ENCODE assay signal across 21 mouse cellular contexts in genomic region chr11:120382509-120382908, GRCm38 (mm10). TPM values are rescaled to one million over a fixed set of nuclear protein-coding genes. Genes with fewer than 3 reads are reported as not detected.
A peak's percentile ranks its signal among the peaks of the same experiment; 100 is the strongest.
DNase-seq lines count a peak whose midpoint lies in the region; ATAC-seq and TF ChIP-seq lines count a peak whose summit lies in the region.
"Had no signal": no experiment of that assay in that cellular context is flagged by ENCODE, and none has a peak within 500 bp of the region (broad histone marks: within the 10 kb centered on the region; RNA-seq: fewer than 3 reads in every experiment).

No protein-coding gene starts in this region.

- H3K36me3 ChIP-seq in heart, embryonic 14.5 days (ENCODE audit: control insufficient read depth, insufficient read depth, low read length): peaks cover 71% of the 10 kb centered on the region
- peaks cover 35% of the 10 kb centered on the region for H3K36me3 ChIP-seq in liver, embryonic 11.5 days (ENCODE audit: control insufficient read depth, insufficient read depth, low read length)

- no peak for DNase-seq in layer of hippocampus, adult 2 months (ENCODE audit: low spot score in 2 of 2)
- no peak for DNase-seq in layer of hippocampus, adult 9-10 months (ENCODE audit: low spot score)
- peak; percentile 47 to 67 for DNase-seq in frontal cortex, postnatal 36 days (ENCODE audit: low spot score in 2 of 2)
- peak; percentile 16 for DNase-seq in right cerebral cortex, postnatal 14 days
- DNase-seq in liver, embryonic 11.5 days (ENCODE audit: low spot score): no peak
- no peak for DNase-seq in embryo, embryonic 11 days
- DNase-seq: cerebellum, postnatal 14 days; forebrain, postnatal 0 days; kidney, adult 11 months; lung, adult 2 months; thymus, postnatal 4 days had no signal

- ATAC-seq in heart, embryonic 14.5 days (ENCODE audit: insufficient number of reproducible peaks, insufficient read depth, low FRiP score, low read depth): peak; percentile 55
- ATAC-seq in megakaryocyte progenitor cell, adult 5-6 weeks (replicated peaks; ENCODE audit: poor library complexity): no peak
- no peak for ATAC-seq in liver, embryonic 11.5 days (replicated peaks; ENCODE audit: low FRiP score)
- ATAC-seq: forebrain, postnatal 0 days; midbrain, embryonic 13.5 days; Patski had no signal

- 33% methylated on average over 9 of the region's 9 CpGs for WGBS in heart, embryonic 14.5 days
- WGBS in liver, embryonic 11.5 days: 93% methylated on average over 9 of the region's 9 CpGs

- 0 out of 2 replicates have a peak overlapping the region, but pooled peaks have one; percentile 13 for H3K4me2 ChIP-seq in heart, embryonic 14.5 days (ENCODE audit: low read length)
- H3K4me2 ChIP-seq in liver, embryonic 11.5 days: no peak overlapping the region
- H3K4me2 ChIP-seq: hindbrain, embryonic 14.5 days; limb, embryonic 13.5 days; midbrain, embryonic 13.5 days had no signal

- H3K9me3 ChIP-seq in heart, embryonic 14.5 days (ENCODE audit: control insufficient read depth, low read length): no peaks in the 10 kb centered on the region
- no peaks in the 10 kb centered on the region for H3K9me3 ChIP-seq in liver, embryonic 11.5 days (ENCODE audit: control insufficient read depth, low read length)
- H3K9me3 ChIP-seq: limb, embryonic 13.5 days; midbrain, embryonic 13.5 days had no signal

- peak overlapping the region; percentile 59; the same call in 1 of the 2 replicates for H3K27ac ChIP-seq in layer of hippocampus, adult 2 months
- peak overlapping the region; percentile 88 to 95 for H3K27ac ChIP-seq in heart, embryonic 14.5 days (replicated peaks in 1 of 2; ENCODE audit: control insufficient read depth in 1 of 2, insufficient read depth in 1 of 2, low read depth in 2 of 2, low read length in 2 of 2)
- H3K27ac ChIP-seq in liver, embryonic 11.5 days (ENCODE audit: low read depth, low read length): no peak overlapping the region
- H3K27ac ChIP-seq: hindbrain, embryonic 14.5 days; limb, embryonic 13.5 days; macrophage; midbrain, embryonic 13.5 days had no signal

- peaks cover 32 to 60% of the 10 kb centered on the region in 2 experiments for H3K4me1 ChIP-seq in heart, embryonic 14.5 days (ENCODE audit: control insufficient read depth in 2 of 2, insufficient read depth in 2 of 2, low read length in 2 of 2)
- H3K4me1 ChIP-seq in liver, embryonic 11.5 days (replicated peaks; ENCODE audit: control insufficient read depth, insufficient read depth, low read length): peaks cover 9% of the 10 kb centered on the region

- H3K9ac ChIP-seq in heart, embryonic 14.5 days (ENCODE audit: low read length): peak overlapping the region; percentile 62
- H3K9ac ChIP-seq in liver, embryonic 11.5 days (ENCODE audit: low read depth, low read length): no peak overlapping the region
- H3K9ac ChIP-seq: forebrain, postnatal 0 days; hindbrain, embryonic 14.5 days; limb, embryonic 13.5 days; midbrain, embryonic 13.5 days had no signal

- H3K4me3 ChIP-seq in layer of hippocampus, adult 2 months: no peak overlapping the region
- H3K4me3 ChIP-seq in heart, embryonic 14.5 days (ENCODE audit: control insufficient read depth in 1 of 2, insufficient read depth in 1 of 2, low read depth in 1 of 2, low read length in 2 of 2): no peak overlapping the region
- H3K4me3 ChIP-seq in liver, embryonic 11.5 days (ENCODE audit: low read depth, low read length): no peak overlapping the region
- H3K4me3 ChIP-seq: erythroblast, embryonic 14.5 days; limb, embryonic 13.5 days; midbrain, embryonic 13.5 days had no signal

- no peak for TF ChIP-seq CTCF in layer of hippocampus, adult 2 months (conservative IDR thresholded peaks at IDR 0.05)

- H3K27me3 ChIP-seq in heart, embryonic 14.5 days (ENCODE audit: control insufficient read depth, insufficient read depth, low read length): no peaks in the 10 kb centered on the region
- H3K27me3 ChIP-seq in liver, embryonic 11.5 days (replicated peaks; ENCODE audit: control insufficient read depth, insufficient read depth, low read length): no peaks in the 10 kb centered on the region
- H3K27me3 ChIP-seq: limb, embryonic 13.5 days; midbrain, embryonic 13.5 days; Patski had no signal

RNA-seq across cellular contexts. Expression of gene Faap100, which starts 3.9 kb away (rescaled TPM):
- 10 to 100 TPM; 17.7 to 19.5 TPM for total RNA-seq in layer of hippocampus, adult 2 months (2021)
- 30.6 and 32.8 TPM in 2 replicates for polyA plus RNA-seq in heart, embryonic 14.5 days (2014; fragmentation: Nextera tagmentation; extraction: Ambion mirVana)
- total RNA-seq in megakaryocyte progenitor cell, adult 5-6 weeks (2015): 10.8 and 11.0 TPM in 2 replicates
- total RNA-seq in megakaryocyte progenitor cell, adult 5-6 weeks (2017): 6.5 and 7.0 TPM in 2 replicates
- 22.8 and 23.2 TPM in 2 replicates for polyA plus RNA-seq in liver, embryonic 11.5 days (2014; fragmentation: Nextera tagmentation; extraction: Ambion mirVana)

RNA-seq across cellular contexts. Expression of gene Fscn2, which starts 21.2 kb away (rescaled TPM):
- total RNA-seq in layer of hippocampus, adult 2 months (2021): 1 to 10 TPM in 1 of 2 experiments, under 1 TPM in 1; 0.69 to 1.1 TPM
- 0.62 and 1.1 TPM in 2 replicates for polyA plus RNA-seq in heart, embryonic 14.5 days (2014; fragmentation: Nextera tagmentation; extraction: Ambion mirVana)
- total RNA-seq in megakaryocyte progenitor cell, adult 5-6 weeks (2015): not detected in 2 replicates
- not detected in 2 replicates for total RNA-seq in megakaryocyte progenitor cell, adult 5-6 weeks (2017)
- 0.29 TPM in 1 of 2 replicates, not detected in the other for polyA plus RNA-seq in liver, embryonic 11.5 days (2014; fragmentation: Nextera tagmentation; extraction: Ambion mirVana)
- polyA plus RNA-seq: erythroblast, embryonic 14.5 days; macrophage; small intestine, adult 2 months had no signal

RNA-seq across cellular contexts. Expression of gene Actg1, which starts 34.2 kb away (rescaled TPM):
- total RNA-seq in layer of hippocampus, adult 2 months (2021): 1,000 to 10,000 TPM; 1,285 to 1,295 TPM
- polyA plus RNA-seq in heart, embryonic 14.5 days (2014; fragmentation: Nextera tagmentation; extraction: Ambion mirVana): 979 and 1,136 TPM in 2 replicates
- 1,607 and 1,783 TPM in 2 replicates for total RNA-seq in megakaryocyte progenitor cell, adult 5-6 weeks (2015)
- 724 and 844 TPM in 2 replicates for total RNA-seq in megakaryocyte progenitor cell, adult 5-6 weeks (2017)
- polyA plus RNA-seq in liver, embryonic 11.5 days (2014; fragmentation: Nextera tagmentation; extraction: Ambion mirVana): 1,592 and 1,704 TPM in 2 replicates

RNA-seq across cellular contexts. Expression of gene Nploc4, which starts 55.0 kb away (rescaled TPM):
- 10 to 100 TPM; 64.1 to 70.1 TPM for total RNA-seq in layer of hippocampus, adult 2 months (2021)
- 35.6 and 37.2 TPM in 2 replicates for polyA plus RNA-seq in heart, embryonic 14.5 days (2014; fragmentation: Nextera tagmentation; extraction: Ambion mirVana)
- total RNA-seq in megakaryocyte progenitor cell, adult 5-6 weeks (2015): 37.2 and 41.0 TPM in 2 replicates
- total RNA-seq in megakaryocyte progenitor cell, adult 5-6 weeks (2017): 34.3 and 35.4 TPM in 2 replicates
- polyA plus RNA-seq in liver, embryonic 11.5 days (2014; fragmentation: Nextera tagmentation; extraction: Ambion mirVana): 44.5 and 47.2 TPM in 2 replicates

RNA-seq across cellular contexts. Expression of gene Tspan10, which starts 59.9 kb away (rescaled TPM):
- under 1 TPM in 1 of 2 experiments, not detected in 1; 0.20 TPM for total RNA-seq in layer of hippocampus, adult 2 months (2021)
- polyA plus RNA-seq in heart, embryonic 14.5 days (2014; fragmentation: Nextera tagmentation; extraction: Ambion mirVana): not detected in 2 replicates
- not detected in 2 replicates for total RNA-seq in megakaryocyte progenitor cell, adult 5-6 weeks (2015)
- total RNA-seq in megakaryocyte progenitor cell, adult 5-6 weeks (2017): not detected in 2 replicates
- polyA plus RNA-seq in liver, embryonic 11.5 days (2014; fragmentation: Nextera tagmentation; extraction: Ambion mirVana): 0.10 TPM in 1 of 2 replicates, not detected in the other
- total RNA-seq: forebrain, postnatal 0 days had no signal
- polyA plus RNA-seq: erythroblast, embryonic 14.5 days; forebrain, postnatal 0 days; hindbrain, embryonic 14.5 days; limb, embryonic 13.5 days; midbrain, embryonic 13.5 days; Patski; stomach, embryonic 14.5 days had no signal

Comparison
In these comparisons a context has a peak if more than half of its experiments do, and no peak if none do; other contexts are left out.
1. DNase-seq: peak in frontal cortex, postnatal 36 days (2 of 2) and right cerebral cortex, postnatal 14 days (single experiment); none in layer of hippocampus, adult 2 months (0 of 2), layer of hippocampus, adult 9-10 months (single experiment), liver, embryonic 11.5 days (single experiment) and embryo, embryonic 11 days (single experiment).